Mouse (Mus musculus) MEL (cell line): ENCODE measurements around the gene Map2k4. TPM values are rescaled to one million over a fixed set of nuclear protein-coding genes. Genes with fewer than 3 reads are reported as not detected.

ENCODE experiments used
- DNase-seq: peaks from one replicate; pipeline ENCODE4 v3.0.0; 2011; ENCODE audit warnings: low read depth, low spot score
- H3K27ac ChIP-seq: 2 replicates; pipeline ENCODE4 v1.5.1; 2012; ENCODE audit warnings: low read depth, mild to moderate bottlenecking, control low read depth, low read length, moderate library complexity; ENCODE audit not compliant: control insufficient read depth
- H3K27me3 ChIP-seq, 2 experiments: fragments of 150-350 bp in 1 of 2; sonication (generic) in 1 of 2; 2 replicates each; pipeline ENCODE4 v1.6.1; 2012; ENCODE audit warnings: low read length in 2 of 2, mild to moderate bottlenecking in 2 of 2, improper control_type of control experiment in 1 of 2, moderate library complexity in 1 of 2; ENCODE audit not compliant: insufficient read depth in 2 of 2, control insufficient read depth in 1 of 2
- H3K36me3 ChIP-seq, 2 experiments: 2 replicates each; pipeline ENCODE4 v1.6.1; 2012 to 2014; ENCODE audit warnings: low read length in 2 of 2, improper control_type of control experiment in 1 of 2, inconsistent platforms in 1 of 2, mild to moderate bottlenecking in 1 of 2; ENCODE audit not compliant: insufficient read depth in 2 of 2, control insufficient read depth in 1 of 2
- H3K4me1 ChIP-seq, 2 experiments: fragments of 150-350 bp in 1 of 2; sonication (generic) in 1 of 2; 2 replicates each; pipeline ENCODE4 v1.6.1; 2012; ENCODE audit warnings: low read length in 2 of 2, improper control_type of control experiment in 1 of 2, mild to moderate bottlenecking in 1 of 2; ENCODE audit not compliant: insufficient read depth in 2 of 2, control insufficient read depth in 1 of 2
- H3K4me3 ChIP-seq, 2 experiments: fragments of 150-350 bp in 1 of 2; sonication (generic) in 1 of 2; 2 replicates each; pipeline ENCODE4 v1.5.1; 2012; ENCODE audit warnings: low read depth in 2 of 2, low read length in 2 of 2, mild to moderate bottlenecking in 2 of 2, moderate library complexity in 2 of 2, control low read depth in 1 of 2, improper control_type of control experiment in 1 of 2; ENCODE audit not compliant: control insufficient read depth in 1 of 2, insufficient read depth in 1 of 2
- H3K79me2 ChIP-seq: 2 replicates; pipeline ENCODE4 v1.6.1; 2012; ENCODE audit warnings: mild to moderate bottlenecking, low read length, moderate library complexity; ENCODE audit not compliant: control insufficient read depth, poor library complexity, insufficient read depth
- H3K9ac ChIP-seq: 2 replicates; pipeline ENCODE4 v1.6.1; 2012; ENCODE audit warnings: low read depth, mild to moderate bottlenecking, control low read depth, low read length, moderate library complexity; ENCODE audit not compliant: control insufficient read depth, poor library complexity, severe bottlenecking
- H3K9me3 ChIP-seq: fragments of 150-350 bp; sonication (generic); replicated peaks from 2 replicates; pipeline ENCODE4 v1.6.1; 2012; ENCODE audit warnings: mild to moderate bottlenecking, low read length, improper control_type of control experiment, moderate library complexity; ENCODE audit not compliant: insufficient read depth
- CHD1 ChIP-seq: IDR thresholded peaks from 2 replicates; pipeline ENCODE4 v1.6.1; 2012; ENCODE audit warnings: low read depth, mild to moderate bottlenecking, inconsistent platforms, low read length, improper control_type of control experiment
- CHD2 ChIP-seq: IDR thresholded peaks from 2 replicates; pipeline ENCODE4 v1.6.1; 2011; ENCODE audit warnings: low read length, improper control_type of control experiment
- E2F4 ChIP-seq: IDR thresholded peaks from 2 replicates; pipeline ENCODE4 v1.6.1; 2011; ENCODE audit warnings: low read depth, low read length, improper control_type of control experiment, borderline replicate concordance
- ELF1 ChIP-seq: IDR thresholded peaks from 2 replicates; pipeline ENCODE4 v1.6.1; 2014; ENCODE audit warnings: low read depth, mild to moderate bottlenecking, inconsistent platforms, low read length, improper control_type of control experiment, moderate library complexity
- ETS1 ChIP-seq: IDR thresholded peaks from 2 replicates; pipeline ENCODE4 v1.6.1; 2012; ENCODE audit warnings: low read depth, mild to moderate bottlenecking, inconsistent platforms, low read length, improper control_type of control experiment, moderate library complexity
- GABPA ChIP-seq: IDR thresholded peaks from 2 replicates; pipeline ENCODE4 v1.6.1; 2012; ENCODE audit warnings: low read depth, mild to moderate bottlenecking, inconsistent platforms, low read length, improper control_type of control experiment, moderate library complexity
- HCFC1 ChIP-seq: IDR thresholded peaks from 2 replicates; pipeline ENCODE4 v1.6.1; 2012; ENCODE audit warnings: low read depth, mild to moderate bottlenecking, inconsistent platforms, low read length, improper control_type of control experiment, moderate library complexity
- MAFK ChIP-seq: IDR thresholded peaks from 2 replicates; pipeline ENCODE4 v1.6.1; 2011; ENCODE audit warnings: low read depth, mild to moderate bottlenecking, low read length, improper control_type of control experiment, borderline replicate concordance
- MAX ChIP-seq: IDR thresholded peaks from 2 replicates; pipeline ENCODE4 v1.6.1; 2011; ENCODE audit warnings: low read length, improper control_type of control experiment
- MAZ ChIP-seq: IDR thresholded peaks from 2 replicates; pipeline ENCODE4 v1.6.1; 2012; ENCODE audit warnings: low read depth, mild to moderate bottlenecking, inconsistent platforms, low read length, improper control_type of control experiment
- MEF2A ChIP-seq: IDR thresholded peaks from 2 replicates; pipeline ENCODE4 v1.6.1; 2014; ENCODE audit warnings: low read depth, mild to moderate bottlenecking, inconsistent platforms, low read length, improper control_type of control experiment; ENCODE audit not compliant: poor library complexity, insufficient replicate concordance, severe bottlenecking; ENCODE audit errors: extremely low read depth
- MXI1 ChIP-seq: IDR thresholded peaks from 2 replicates; pipeline ENCODE4 v1.6.1; 2011; ENCODE audit warnings: mild to moderate bottlenecking, low read depth, low read length, improper control_type of control experiment
- MYB ChIP-seq: IDR thresholded peaks from 2 replicates; pipeline ENCODE4 v1.6.1; 2011; ENCODE audit warnings: mild to moderate bottlenecking, low read depth, low read length, improper control_type of control experiment
- MYC ChIP-seq: IDR thresholded peaks from 2 replicates; pipeline ENCODE4 v1.6.1; 2011; ENCODE audit warnings: low read depth, mild to moderate bottlenecking, low read length, improper control_type of control experiment, moderate library complexity
- NELFE ChIP-seq: IDR thresholded peaks from 2 replicates; pipeline ENCODE4 v1.6.1; 2011; ENCODE audit warnings: low read depth, low read length, improper control_type of control experiment
- NRF1 ChIP-seq: IDR thresholded peaks from 2 replicates; pipeline ENCODE4 v1.6.1; 2014; ENCODE audit warnings: low read depth, mild to moderate bottlenecking, inconsistent platforms, low read length, improper control_type of control experiment, moderate library complexity; ENCODE audit not compliant: poor library complexity, insufficient read depth, severe bottlenecking
- RAD21 ChIP-seq: IDR thresholded peaks from 2 replicates; pipeline ENCODE4 v1.6.1; 2011; ENCODE audit warnings: mild to moderate bottlenecking, low read depth, low read length, improper control_type of control experiment
- RCOR1 ChIP-seq: IDR thresholded peaks from 2 replicates; pipeline ENCODE4 v1.6.1; 2012; ENCODE audit warnings: low read depth, mild to moderate bottlenecking, inconsistent platforms, low read length, improper control_type of control experiment
- SIN3A ChIP-seq: IDR thresholded peaks from 2 replicates; pipeline ENCODE4 v1.6.1; 2012; ENCODE audit warnings: low read length, improper control_type of control experiment, inconsistent platforms
- SMC3 ChIP-seq: IDR thresholded peaks from 2 replicates; pipeline ENCODE4 v1.6.1; 2011; ENCODE audit warnings: low read depth, low read length, improper control_type of control experiment
- TBP ChIP-seq: IDR thresholded peaks from 2 replicates; pipeline ENCODE4 v1.8.0; 2011; ENCODE audit warnings: low read depth, low read length, improper control_type of control experiment
- UBTF ChIP-seq: IDR thresholded peaks from 2 replicates; pipeline ENCODE4 v1.6.1; 2012; ENCODE audit warnings: low read depth, mild to moderate bottlenecking, inconsistent platforms, low read length, improper control_type of control experiment, moderate library complexity, borderline replicate concordance; ENCODE audit not compliant: insufficient read depth
- USF2 ChIP-seq, 2 experiments: IDR thresholded peaks; 2 replicates each; pipeline ENCODE4 v1.6.1; 2011 to 2012; ENCODE audit warnings: improper control_type of control experiment in 2 of 2, low read length in 2 of 2, borderline replicate concordance in 1 of 2, inconsistent platforms in 1 of 2, low read depth in 1 of 2, mild to moderate bottlenecking in 1 of 2; ENCODE audit not compliant: insufficient read depth in 1 of 2
- ZKSCAN1 ChIP-seq: IDR thresholded peaks from 2 replicates; pipeline ENCODE4 v1.6.1; 2012; ENCODE audit warnings: low read depth, mild to moderate bottlenecking, inconsistent platforms, low read length, improper control_type of control experiment, moderate library complexity
- ZMIZ1 ChIP-seq: IDR thresholded peaks from 2 replicates; pipeline ENCODE4 v1.6.1; 2012; ENCODE audit warnings: low read depth, mild to moderate bottlenecking, inconsistent platforms, low read length, improper control_type of control experiment, moderate library complexity
- polyA plus RNA-seq, 2 experiments: library from polyadenylated mRNA; stranded (reverse) in 1 of 2; unstranded in 1 of 2; fragments of >175 nt in 1 of 2; fragments of >200 nt in 1 of 2; gene quantifications; 2 replicates each; pipeline versions ENCODE4 v1.2.1 to v1.2.4; 2012; ENCODE audit warnings: low replicate concordance in 2 of 2, low read depth in 1 of 2; ENCODE audit not compliant: insufficient read length in 2 of 2, insufficient read depth in 1 of 2, missing spikeins in 1 of 2
- total RNA-seq: library from RNA; depleted of rRNA; stranded (reverse); fragments of 300-350 nt; gene quantifications from 2 replicates; pipeline ENCODE4 v1.2.3, GENCODE M21; 2012

Gene Map2k4
- total and polyA plus RNA-seq, 3 experiments: 20.0 to 70.7 (median 21.8) TPM

GRCm38 (mm10) chr11:65806909-65807504 is 18.9 kb upstream of the Map2k4 start, which contains the start of gene Zkscan6 (continued):
- 0 out of 2 replicates have a peak, but pooled peaks have one; percentile 83 for TF ChIP-seq MXI1
- peak; percentile 61 for TF ChIP-seq NRF1
- peak; percentile 58 for TF ChIP-seq MAZ
- TF ChIP-seq ELF1: peak; percentile 92
- TF ChIP-seq CHD2: 0 out of 2 replicates have a peak, but pooled peaks have one; percentile 17
- peak; percentile 86 for TF ChIP-seq ZMIZ1
- TF ChIP-seq NELFE: peak; percentile 80
- TF ChIP-seq, all 39 proteins: peak for 20

GRCm38 (mm10) chr11:65806321-65806904 is 18.3 kb upstream of the Map2k4 start:
- Histone ChIP-seq H3K4me3 (peak overlapping the region; percentile 63 to 86), H3K9ac (peak overlapping the region; percentile 60), H3K79me2 (peaks cover 13% of the 10 kb centered on the region), H3K27ac (peak overlapping the region; percentile 46), H3K9me3 (no peaks in the 10 kb centered on the region), H3K27me3 (no peaks in the 10 kb centered on the region), H3K4me1 (peaks cover 4 to 11% of the 10 kb centered on the region in 2 experiments; a peak in 3 of 4 replicates), H3K36me3 (peaks cover 0 to 22% of the 10 kb centered on the region in 2 experiments; a peak in 2 of 4 replicates)
- DNase-seq: peak; percentile 92
- TF ChIP-seq RCOR1 (0 out of 2 replicates have a peak, but pooled peaks have one; percentile 45), SMC3 (0 out of 2 replicates have a peak, but pooled peaks have one; percentile 22), MEF2A (no peak), TBP (peak; percentile 68; the same call in 1 of the 2 replicates), MYC (peak; percentile 78; the same call in 1 of the 2 replicates), UBTF (peak; percentile 31; the same call in 1 of the 2 replicates), HCFC1 (peak; percentile 59), USF2 (IDR thresholded peaks at IDR 0.05; ENCODE audit: borderline replicate concordance in 1 of 2, insufficient read depth in 1 of 2, low read depth in 1 of 2, low read length in 2 of 2) (no peak), MAFK (no peak), SIN3A (peak; percentile 81), MAX (peak; percentile 81), CHD1 (no peak), GABPA (no peak), E2F4 (0 out of 2 replicates have a peak, but pooled peaks have one; percentile 45), RAD21 (no peak), MXI1 (peak; percentile 94), ZMIZ1 (peak; percentile 12; the same call in 1 of the 2 replicates), ELF1 (peak; percentile 90), MYB (no peak), NELFE (peak; percentile 55; the same call in 1 of the 2 replicates), ETS1 (0 out of 2 replicates have a peak, but pooled peaks have one; percentile 52), ZKSCAN1 (0 out of 2 replicates have a peak, but pooled peaks have one; percentile 24)
